Mouse (Mus musculus) brain, embryonic 14.5 days (tissue): ENCODE measurements around the gene Ice2. TPM values are rescaled to one million over a fixed set of nuclear protein-coding genes. Genes with fewer than 3 reads are reported as not detected.

Experiments
- DNase-seq: peaks from one replicate; pipeline ENCODE4 v3.0.0-alpha.2; 2011; ENCODE audit warnings: low read depth
- CTCF ChIP-seq: fragments of 200-500 bp; IDR thresholded peaks from 2 replicates; pipeline ENCODE4 v1.5.1; 2012; ENCODE audit warnings: inconsistent platforms, mild to moderate bottlenecking, moderate library complexity, borderline replicate concordance; ENCODE audit not compliant: insufficient read depth, insufficient read length; ENCODE audit errors: extremely low read depth
- POLR2A ChIP-seq: fragments of 200-500 bp; IDR thresholded peaks from 2 replicates; pipeline ENCODE4 v1.6.1; 2012; ENCODE audit warnings: mild to moderate bottlenecking, inconsistent platforms, borderline replicate concordance; ENCODE audit not compliant: poor library complexity, insufficient read depth, insufficient read length, severe bottlenecking; ENCODE audit errors: extremely low read depth
- polyA plus RNA-seq: library from polyadenylated mRNA; depleted of rRNA; stranded (reverse); fragments of >200 nt; gene quantifications from 2 replicates; pipeline ENCODE4 v1.2.3, GENCODE M21; 2012

Ice2 gene
- polyA plus RNA-seq, 1 experiment = 9.2 TPM

- DNase-seq = peak; percentile 46
- no peak for TF ChIP-seq CTCF
- TF ChIP-seq POLR2A = no peak
Observed at GRCm38 (mm10) chr9:69419476-69419875, 21.8 kb downstream of the Ice2 start.

GRCm38 (mm10) chr9:69430531-69430930 lies 32.8 kb downstream of the Ice2 start:
- no peak for DNase-seq
- TF ChIP-seq CTCF (no peak), POLR2A (no peak)

GRCm38 (mm10) chr9:69431863-69432555 lies 34.3 kb downstream of the Ice2 start:
- peak; percentile 87 for DNase-seq
- no peak for TF ChIP-seq POLR2A
- TF ChIP-seq CTCF = no peak

- TF ChIP-seq POLR2A = no peak
- TF ChIP-seq CTCF = no peak
- DNase-seq = no peak
Observed at GRCm38 (mm10) chr9:69435194-69435593, 37.5 kb downstream of the Ice2 start.

- TF ChIP-seq CTCF (no peak), POLR2A (no peak)
- no peak for DNase-seq
Observed at GRCm38 (mm10) chr9:69435662-69436061, 38.0 kb downstream of the Ice2 start.

- TF ChIP-seq POLR2A (no peak), CTCF (no peak)
- DNase-seq = peak; percentile 49
Observed at GRCm38 (mm10) chr9:69439805-69440357, 42.2 kb downstream of the Ice2 start.

- no peak for DNase-seq
- TF ChIP-seq POLR2A = no peak
- no peak for TF ChIP-seq CTCF
Observed at GRCm38 (mm10) chr9:69442471-69443038, 44.8 kb downstream of the Ice2 start.

- no peak for DNase-seq
- TF ChIP-seq CTCF (no peak), POLR2A (no peak)
Observed at GRCm38 (mm10) chr9:69443203-69443602, 45.5 kb downstream of the Ice2 start.

- TF ChIP-seq POLR2A = no peak
- TF ChIP-seq CTCF = no peak
- no peak for DNase-seq
Observed at GRCm38 (mm10) chr9:69448801-69449200, 51.1 kb downstream of the Ice2 start.

GRCm38 (mm10) chr9:69450636-69451035 lies 52.9 kb downstream of the Ice2 start:
- TF ChIP-seq POLR2A (no peak), CTCF (no peak)
- DNase-seq = no peak

- no peak for TF ChIP-seq POLR2A
- TF ChIP-seq CTCF = no peak
- DNase-seq = no peak
Observed at GRCm38 (mm10) chr9:69451886-69452810, 54.4 kb downstream of the Ice2 start.

GRCm38 (mm10) chr9:69453066-69453900 lies 55.6 kb downstream of the Ice2 start, which contains the start of gene Anxa2:
Anxa2 (plus strand) TSS chr9:69453620.
- peak; percentile 93 for DNase-seq
- TF ChIP-seq CTCF (no peak), POLR2A (no peak)
